ENCODE assay signal across 8 mouse cellular contexts in genomic region chr10:39133462-39134310, GRCm38 (mm10). TPM values are rescaled to one million over a fixed set of nuclear protein-coding genes. Genes with fewer than 3 reads are reported as not detected.
DNase-seq lines count a peak whose midpoint lies in the region; ATAC-seq lines count a peak whose summit lies in the region.

TSS of gene Fam229b (minus strand) at chr10:39133914.
TSS of gene Tube1 (plus strand) at chr10:39133976.

- H3K4me2 ChIP-seq in forebrain, embryonic 14.5 days (ENCODE audit: low read length): peak within 1 kb of the TSS; percentile 64
- H3K4me2 ChIP-seq in neural tube, embryonic 15.5 days: peak within 1 kb of the TSS; percentile 92

- H3K27ac ChIP-seq in forebrain, embryonic 14.5 days (ENCODE audit: low read depth, low read length): peak within 1 kb of the TSS; percentile 54; the same call in 1 of the 2 replicates
- peak within 1 kb of the TSS; percentile 85 for H3K27ac ChIP-seq in neural tube, embryonic 15.5 days (replicated peaks)

- peaks cover 6% of the 10 kb centered on the region; the same call in 1 of the 2 replicates for H3K4me1 ChIP-seq in forebrain, embryonic 14.5 days (ENCODE audit: control insufficient read depth, insufficient read depth, low read length)
- peaks cover 17% of the 10 kb centered on the region for H3K4me1 ChIP-seq in neural tube, embryonic 15.5 days

- H3K9me3 ChIP-seq in forebrain, embryonic 14.5 days (replicated peaks; ENCODE audit: control insufficient read depth, low read length): no peaks in the 10 kb centered on the region
- no peaks in the 10 kb centered on the region for H3K9me3 ChIP-seq in neural tube, embryonic 15.5 days (replicated peaks)

- DNase-seq in ES-CJ7 (ENCODE audit: low read depth, low spot score): peak; percentile 98
- DNase-seq in cerebellum, adult 11 months: peak; percentile 92
- peak; percentile 99 for DNase-seq in forebrain, embryonic 14.5 days (ENCODE audit: low spot score)
- DNase-seq in heart, postnatal 14 days: peak; percentile 84 to 90
- DNase-seq in layer of hippocampus, adult 11-12 months (ENCODE audit: low spot score): peak; percentile 94
- DNase-seq in lung, adult 18-20 months: peak; percentile 91 to 93
- DNase-seq in testis, postnatal 14 days (ENCODE audit: low spot score): peak; percentile 94

- no peaks in the 10 kb centered on the region for H3K27me3 ChIP-seq in forebrain, embryonic 14.5 days (replicated peaks; ENCODE audit: control insufficient read depth, insufficient read depth, low read length)
- H3K27me3 ChIP-seq in neural tube, embryonic 15.5 days (replicated peaks): no peaks in the 10 kb centered on the region

- H3K9ac ChIP-seq in forebrain, embryonic 14.5 days (ENCODE audit: low read length): peak within 1 kb of the TSS; percentile 70
- peak within 1 kb of the TSS; percentile 73 for H3K9ac ChIP-seq in neural tube, embryonic 15.5 days (replicated peaks)

- intact Hi-C loops in heart, postnatal 14 days (cut with DNase I): no loop called here

- peak within 1 kb of the TSS; percentile 45 for H3K4me3 ChIP-seq in forebrain, embryonic 14.5 days (ENCODE audit: low read depth, low read length)
- H3K4me3 ChIP-seq in neural tube, embryonic 15.5 days (replicated peaks): peak within 1 kb of the TSS; percentile 73

- peaks cover 17% of the 10 kb centered on the region for H3K36me3 ChIP-seq in forebrain, embryonic 14.5 days (ENCODE audit: control insufficient read depth, insufficient read depth, low read length)
- peaks cover 14% of the 10 kb centered on the region for H3K36me3 ChIP-seq in neural tube, embryonic 15.5 days

- ATAC-seq in forebrain, embryonic 14.5 days: peak; percentile 96
- peak; percentile 91 for ATAC-seq in neural tube, embryonic 15.5 days (ENCODE audit: low FRiP score)

- WGBS in forebrain, embryonic 14.5 days: 5% methylated on average over 47 of the region's 47 CpGs
- WGBS in neural tube, embryonic 15.5 days: 4% methylated on average over 47 of the region's 47 CpGs

RNA-seq across cellular contexts. Expression of gene Fam229b, which starts in this region (rescaled TPM):
- polyA plus RNA-seq in forebrain, embryonic 14.5 days (2014; fragmentation: Nextera tagmentation; extraction: Ambion mirVana): 25.0 and 35.1 TPM in 2 replicates
- 1 to 10 TPM; 3.5 to 5.9 TPM for total RNA-seq in heart, postnatal 14 days (2021)
- polyA plus RNA-seq in neural tube, embryonic 15.5 days (2015; fragmentation: Nextera tagmentation; extraction: Ambion mirVana): 23.8 and 36.8 TPM in 2 replicates

RNA-seq across cellular contexts. Expression of gene Tube1, which starts in this region (rescaled TPM):
- polyA plus RNA-seq in forebrain, embryonic 14.5 days (2014; fragmentation: Nextera tagmentation; extraction: Ambion mirVana): 11.3 and 12.1 TPM in 2 replicates
- total RNA-seq in heart, postnatal 14 days (2021): 1 to 10 TPM; 1.6 to 3.4 TPM
- 7.1 and 10.2 TPM in 2 replicates for polyA plus RNA-seq in neural tube, embryonic 15.5 days (2015; fragmentation: Nextera tagmentation; extraction: Ambion mirVana)

Comparison
In these comparisons a context has a peak if more than half of its experiments do, and no peak if none do; other contexts are left out.
1. Peak in every context shown above with its lines: DNase-seq, ATAC-seq, H3K4me3 ChIP-seq and H3K27ac ChIP-seq.